Mouse (Mus musculus) lung, postnatal 0 days (tissue): Measurements from ENCODE around the gene Ehd1. TPM values are rescaled to one million over a fixed set of nuclear protein-coding genes. Genes with fewer than 3 reads are reported as not detected.

Source experiments
- ATAC-seq: fragments of 200-750 bp; cut with Nextera tagmentation; 2 replicates; pipeline ENCODE4 v1.8.0; 2017; ENCODE audit warnings: moderate library complexity
- DNase-seq: peaks from one replicate; pipeline ENCODE4 v3.0.0-alpha.2; 2016; ENCODE audit warnings: low spot score
- H3K27ac ChIP-seq: fragments of 300-500 bp; sonication (generic); 2 replicates; pipeline ENCODE4 v1.5.1; 2014; ENCODE audit warnings: antibody characterized with exemption, mild to moderate bottlenecking, low read length, mixed read lengths
- H3K27me3 ChIP-seq: fragments of 300-500 bp; sonication (generic); replicated peaks from 2 replicates; pipeline ENCODE4 v1.6.1; 2014; ENCODE audit warnings: low read length, mixed read lengths; ENCODE audit not compliant: insufficient read depth
- H3K36me3 ChIP-seq: fragments of 300-500 bp; sonication (generic); 2 replicates; pipeline ENCODE4 v1.6.1; 2014; ENCODE audit warnings: low read length, mixed read lengths; ENCODE audit not compliant: insufficient read depth
- H3K4me1 ChIP-seq: fragments of 300-500 bp; sonication (generic); 2 replicates; pipeline ENCODE4 v1.6.1; 2014; ENCODE audit warnings: antibody characterized with exemption, low read depth, low read length, mixed read lengths; ENCODE audit not compliant: insufficient read depth
- H3K4me2 ChIP-seq: fragments of 300-500 bp; sonication (generic); replicated peaks from 2 replicates; pipeline ENCODE4 v1.6.1; 2014; ENCODE audit warnings: low read depth, mild to moderate bottlenecking, low read length, moderate library complexity, mixed read lengths
- H3K4me3 ChIP-seq: fragments of 300-500 bp; sonication (generic); 2 replicates; pipeline ENCODE4 v1.5.1; 2014; ENCODE audit warnings: low read depth, low read length
- H3K9ac ChIP-seq: fragments of 300-500 bp; sonication (generic); replicated peaks from 2 replicates; pipeline ENCODE4 v1.6.1; 2014; ENCODE audit warnings: low read depth, mild to moderate bottlenecking
- H3K9me3 ChIP-seq: fragments of 300-500 bp; sonication (generic); 2 replicates; pipeline ENCODE4 v1.6.1; 2016; ENCODE audit warnings: low read length, mixed read lengths
- CTCF ChIP-seq: IDR thresholded peaks from 2 replicates; pipeline ENCODE4 v1.5.1; 2016; ENCODE audit warnings: antibody characterized with exemption, mild to moderate bottlenecking
- EP300 ChIP-seq: IDR thresholded peaks from 2 replicates; pipeline ENCODE4 v1.6.1; 2016; ENCODE audit warnings: antibody characterized with exemption, mild to moderate bottlenecking, control low read depth
- WGBS: fragments of 180-500 bp; shearing (Covaris S2); extraction: QIAGEN DNeasy Blood & Tissue Kit; methylation state at CpG from one replicate; pipeline ENCODE4 v1.1.7; 2014; 5-methylcytosine and 5-hydroxymethylcytosine counted together
- polyA plus RNA-seq: library from polyadenylated mRNA; unstranded; fragments of >200 nt; fragmentation: Nextera tagmentation; extraction: Ambion mirVana; gene quantifications from 2 replicates; pipeline ENCODE4 v1.2.1, GENCODE M21; 2015

Gene Ehd1
- polyA plus RNA-seq, 1 experiment from 2014 or later = 115 TPM

DNA sequence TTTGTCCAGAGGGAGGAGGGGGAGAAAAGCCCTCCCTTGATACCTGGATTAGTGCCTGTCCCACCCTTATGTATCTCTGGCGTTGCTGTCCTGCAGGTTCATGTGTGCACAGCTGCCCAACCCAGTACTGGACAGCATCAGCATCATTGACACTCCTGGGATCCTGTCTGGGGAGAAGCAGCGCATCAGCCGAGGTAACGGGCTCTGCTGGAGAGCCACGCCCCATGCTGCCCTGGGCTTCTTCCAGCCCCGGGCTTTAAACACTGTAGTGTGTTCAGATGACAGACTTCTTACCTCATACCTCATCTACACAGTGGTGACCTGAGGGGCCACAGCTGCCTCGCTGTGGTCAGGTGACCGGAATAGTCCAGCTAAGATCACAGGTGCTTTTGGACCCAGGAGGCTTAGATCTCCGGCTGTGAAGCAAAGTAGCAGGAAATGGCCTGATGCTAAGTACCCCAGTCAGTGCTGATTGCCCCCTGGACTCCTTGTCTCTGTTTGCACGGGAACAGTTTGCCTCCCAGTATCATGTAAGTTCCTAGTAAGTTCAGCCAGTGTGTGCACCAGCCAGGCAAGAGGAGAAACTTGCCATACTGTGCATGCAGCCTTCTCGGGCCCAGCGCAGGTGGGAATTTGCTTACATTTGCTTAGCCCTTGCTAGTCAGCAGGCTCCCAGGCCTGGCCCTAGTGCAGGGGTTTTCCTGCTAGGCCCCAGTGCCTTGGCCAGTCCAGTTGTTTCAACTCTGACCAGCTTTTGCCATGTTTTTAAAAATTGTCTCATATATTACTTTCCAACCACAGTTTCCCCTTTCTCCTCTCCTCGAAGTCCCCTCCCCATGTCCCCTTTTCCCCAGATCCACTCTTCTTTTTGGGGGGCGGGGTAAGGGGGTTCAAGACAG lies 4.8 kb downstream of the Ehd1 start:
- DNase-seq (no peak), ATAC-seq (no peak)
- H3K36me3 ChIP-seq = peaks cover 28% of the 10 kb centered on the region; the same call in 1 of the 2 replicates
- TF ChIP-seq CTCF = no peak
- no peak for TF ChIP-seq EP300
- peaks cover 31% of the 10 kb centered on the region for H3K4me1 ChIP-seq
- no peaks in the 10 kb centered on the region for H3K9me3 ChIP-seq
- H3K27ac ChIP-seq = no peak overlapping the region
- 77% methylated on average over 14 of the region's 14 CpGs for WGBS
- no peaks in the 10 kb centered on the region for H3K27me3 ChIP-seq
- H3K4me2 ChIP-seq = no peak overlapping the region
- H3K9ac ChIP-seq = no peak overlapping the region
- H3K4me3 ChIP-seq = no peak overlapping the region

GRCm38 (mm10) chr19:6283001-6283400 lies 6.5 kb downstream of the Ehd1 start:
- Histone ChIP-seq H3K9ac (no peak overlapping the region), H3K36me3 (peaks cover 31% of the 10 kb centered on the region; the same call in 1 of the 2 replicates)
- WGBS = 78% methylated on average over 5 of the region's 5 CpGs

GRCm38 (mm10) chr19:6284502-6284901 lies 8.0 kb downstream of the Ehd1 start:
- WGBS = 71% methylated on average over 12 of the region's 12 CpGs
- no peak for ATAC-seq
- H3K4me2 ChIP-seq = 0 out of 2 replicates have a peak overlapping the region, but pooled peaks have one; percentile 17
- TF ChIP-seq EP300 = no peak
- no peak for DNase-seq
- no peaks in the 10 kb centered on the region for H3K9me3 ChIP-seq
- peaks cover 20% of the 10 kb centered on the region for H3K4me1 ChIP-seq
- H3K27ac ChIP-seq = no peak overlapping the region
- H3K9ac ChIP-seq = no peak overlapping the region
- peaks cover 31% of the 10 kb centered on the region; the same call in 1 of the 2 replicates for H3K36me3 ChIP-seq
- no peak overlapping the region for H3K4me3 ChIP-seq
- H3K27me3 ChIP-seq = no peaks in the 10 kb centered on the region

More at GRCm38 (mm10) chr19:6283001-6283400, 6.5 kb downstream of the Ehd1 start:
- TF ChIP-seq EP300 (no peak), CTCF (no peak)
- H3K27ac ChIP-seq = no peak overlapping the region
- no peak for DNase-seq
- H3K27me3 ChIP-seq = no peaks in the 10 kb centered on the region
- no peak overlapping the region for H3K4me3 ChIP-seq
- no peaks in the 10 kb centered on the region for H3K9me3 ChIP-seq
- H3K4me2 ChIP-seq = no peak overlapping the region
- ATAC-seq = no peak
- H3K4me1 ChIP-seq = peaks cover 31% of the 10 kb centered on the region

- Histone ChIP-seq H3K4me3 (no peak overlapping the region), H3K4me1 (peaks cover 12% of the 10 kb centered on the region), H3K9ac (no peak overlapping the region), H3K27me3 (no peaks in the 10 kb centered on the region), H3K27ac (peak overlapping the region; percentile 38; the same call in 1 of the 2 replicates), H3K4me2 (no peak overlapping the region), H3K36me3 (peaks cover 31% of the 10 kb centered on the region; the same call in 1 of the 2 replicates), H3K9me3 (no peaks in the 10 kb centered on the region)
- ATAC-seq (0 out of 2 replicates have a peak, but pooled peaks have one; percentile 31), DNase-seq (no peak)
- no peak for TF ChIP-seq EP300
- no peak for TF ChIP-seq CTCF
- 50% methylated on average over 8 of the region's 8 CpGs for WGBS
Observed at GRCm38 (mm10) chr19:6285226-6285625, 8.7 kb downstream of the Ehd1 start.

- peaks cover 25% of the 10 kb centered on the region; the same call in 1 of the 2 replicates for H3K36me3 ChIP-seq
- TF ChIP-seq CTCF (no peak), EP300 (peak; percentile 50; the same call in 1 of the 2 replicates)
- no peaks in the 10 kb centered on the region for H3K9me3 ChIP-seq
- no peak overlapping the region for H3K9ac ChIP-seq
- peak; percentile 46 for DNase-seq
- ATAC-seq = peak; percentile 33; the same call in 1 of the 2 replicates
- H3K4me3 ChIP-seq = no peak overlapping the region
- 41% methylated on average over 7 of the region's 7 CpGs for WGBS
- peak overlapping the region; percentile 38 for H3K27ac ChIP-seq
- H3K27me3 ChIP-seq = no peaks in the 10 kb centered on the region
- peaks cover 12% of the 10 kb centered on the region for H3K4me1 ChIP-seq
- H3K4me2 ChIP-seq = no peak overlapping the region
Observed at GRCm38 (mm10) chr19:6285632-6286433, 9.3 kb downstream of the Ehd1 start.
